In the genomic region with DNA sequence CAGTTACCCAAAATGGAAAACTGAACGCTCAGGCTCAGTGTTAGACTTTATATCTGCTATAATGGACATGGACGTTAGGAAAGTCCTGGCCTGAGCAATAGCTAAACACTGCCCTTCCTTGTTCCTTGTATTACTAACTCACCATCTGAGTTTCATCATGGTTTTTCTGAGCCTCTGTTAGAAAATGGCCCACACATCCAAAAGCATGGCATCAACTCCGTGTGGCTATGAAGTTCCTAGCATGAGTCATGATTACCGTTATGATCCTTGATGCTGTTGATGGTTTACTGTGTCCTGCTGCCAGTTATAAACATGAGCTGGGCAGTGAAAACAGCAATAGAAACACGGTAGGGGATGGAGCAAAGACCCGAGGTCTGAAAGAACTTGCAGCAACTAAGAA, we compare ENCODE assay signal across 16 mouse cellular contexts.
"Had no signal": no experiment of that assay in that cellular context is flagged by ENCODE, and none has a peak within 500 bp of the region (broad histone marks: within the 10 kb centered on the region; RNA-seq: fewer than 3 reads in every experiment).

No protein-coding gene starts in this region.

- H3K27ac ChIP-seq: kidney, embryonic 15.5 days; left cerebral cortex, adult 2 months; liver, embryonic 14.5 days; macrophage; midbrain, embryonic 10.5 days; midbrain, embryonic 13.5 days; stomach, embryonic 15.5 days had no signal

- H3K36me3 ChIP-seq: kidney, embryonic 15.5 days; midbrain, embryonic 10.5 days; midbrain, embryonic 13.5 days; stomach, embryonic 15.5 days had no signal

- ATAC-seq: midbrain, embryonic 13.5 days; midbrain, embryonic 16.5 days had no signal

- H3K4me3 ChIP-seq: kidney, embryonic 15.5 days; left cerebral cortex, adult 2 months; midbrain, embryonic 10.5 days; midbrain, embryonic 13.5 days; stomach, embryonic 15.5 days had no signal

- H3K27me3 ChIP-seq: kidney, embryonic 15.5 days; midbrain, embryonic 13.5 days; stomach, embryonic 15.5 days had no signal

- H3K4me1 ChIP-seq: kidney, embryonic 15.5 days; midbrain, embryonic 10.5 days; midbrain, embryonic 13.5 days; stomach, embryonic 15.5 days had no signal

- DNase-seq: kidney, postnatal 10 days; kidney, postnatal 36 days; layer of hippocampus, postnatal 36 days; liver, postnatal 0 days; right cerebral cortex, adult 18-20 months; right cerebral cortex, postnatal 14 days; right cerebral cortex, postnatal 4 days; thymus, postnatal 25 days had no signal
